Mouse (Mus musculus): ENCODE data around the gene Ank3. TPM values are rescaled to one million over a fixed set of nuclear protein-coding genes. Genes with fewer than 3 reads are reported as not detected.
"Not testable (repeated sequence)": the region's sequence is repeated elsewhere in the genome, so short reads cannot be mapped to it uniquely, and the experiment has no call there.

The Ank3 gene
- polyA plus RNA-seq (2014; fragmentation: Nextera tagmentation; extraction: Ambion mirVana) = 127 and 136 TPM in 2 replicates

- H3K27me3 ChIP-seq (ENCODE audit: control insufficient read depth, insufficient read depth, low read length) = peaks cover 49% of the 10 kb centered on the region
- H3K9ac ChIP-seq = peak within 1 kb of the TSS; percentile 52
- no peaks in the 10 kb centered on the region for H3K9me3 ChIP-seq (ENCODE audit: control insufficient read depth, low read length)
- peak within 1 kb of the TSS; percentile 50 for H3K4me3 ChIP-seq (replicated peaks; ENCODE audit: low read length)
- H3K27ac ChIP-seq = no peak within 1 kb of the TSS
- peak within 1 kb of the TSS; percentile 92 for H3K4me2 ChIP-seq (replicated peaks)
- under 1% methylated on average over 67 of the region's 77 CpGs for whole genome bisulfite sequencing
- no peaks in the 10 kb centered on the region for H3K36me3 ChIP-seq (replicated peaks; ENCODE audit: control insufficient read depth, insufficient read depth)
- ATAC-seq (ENCODE audit: low FRiP score) (peak; percentile 65), DNase-seq (ENCODE audit: low spot score) (peak; percentile 42)
- H3K4me1 ChIP-seq (replicated peaks; ENCODE audit: control insufficient read depth, insufficient read depth, low read length) = peaks cover 27% of the 10 kb centered on the region
Observed at GRCm38 (mm10) chr10:69398763-69399590, at the start of gene Ank3. Gene Ank3, plus strand, starts transcription at chr10:69398773.

- Histone ChIP-seq H3K9me3 (ENCODE audit: control insufficient read depth, low read length) (no peaks in the 10 kb centered on the region), H3K27ac (peak overlapping the region; percentile 61; the same call in 1 of the 2 replicates), H3K4me2 (replicated peaks) (peak overlapping the region; percentile 91), H3K27me3 (ENCODE audit: control insufficient read depth, insufficient read depth, low read length) (no peaks in the 10 kb centered on the region), H3K4me1 (replicated peaks; ENCODE audit: control insufficient read depth, insufficient read depth, low read length) (peaks cover 9% of the 10 kb centered on the region), H3K36me3 (replicated peaks; ENCODE audit: control insufficient read depth, insufficient read depth) (no peaks in the 10 kb centered on the region), H3K9ac (peak overlapping the region; percentile 58), H3K4me3 (replicated peaks; ENCODE audit: low read length) (peak overlapping the region; percentile 43)
- ATAC-seq (ENCODE audit: low FRiP score) (no peak), DNase-seq (ENCODE audit: low spot score) (no peak)
- 26% methylated on average over 12 of the region's 12 CpGs for WGBS
Observed at GRCm38 (mm10) chr10:69351071-69351841, 47.3 kb upstream of the Ank3 start.

GRCm38 (mm10) chr10:69351842-69352211 lies 46.7 kb upstream of the Ank3 start:
- H3K9me3 ChIP-seq (ENCODE audit: control insufficient read depth, low read length) = no peaks in the 10 kb centered on the region
- peak overlapping the region; percentile 61; the same call in 1 of the 2 replicates for H3K27ac ChIP-seq
- no peaks in the 10 kb centered on the region for H3K27me3 ChIP-seq (ENCODE audit: control insufficient read depth, insufficient read depth, low read length)
- ATAC-seq (ENCODE audit: low FRiP score) (peak; percentile 8; the same call in 1 of the 2 replicates), DNase-seq (ENCODE audit: low spot score) (no peak)
- peaks cover 9% of the 10 kb centered on the region for H3K4me1 ChIP-seq (replicated peaks; ENCODE audit: control insufficient read depth, insufficient read depth, low read length)
- H3K4me3 ChIP-seq (replicated peaks; ENCODE audit: low read length) = peak overlapping the region; percentile 43
- peak overlapping the region; percentile 58 for H3K9ac ChIP-seq
- WGBS = under 1% methylated on average over 11 of the region's 11 CpGs
- H3K4me2 ChIP-seq (replicated peaks) = peak overlapping the region; percentile 91
- H3K36me3 ChIP-seq (replicated peaks; ENCODE audit: control insufficient read depth, insufficient read depth) = no peaks in the 10 kb centered on the region

GRCm38 (mm10) chr10:69352212-69353085 lies 46.1 kb upstream of the Ank3 start, which contains the start of gene Cdk1:
Gene Cdk1, minus strand, starts transcription at chr10:69352938.
- H3K9ac ChIP-seq = peak within 1 kb of the TSS; percentile 58
- no peaks in the 10 kb centered on the region for H3K27me3 ChIP-seq (ENCODE audit: control insufficient read depth, insufficient read depth, low read length)
- 0 out of 2 replicates have a peak within 1 kb of the TSS, but pooled peaks have one; percentile 61 for H3K27ac ChIP-seq
- DNase-seq (ENCODE audit: low spot score) = peak; percentile 97
- peak within 1 kb of the TSS; percentile 91 for H3K4me2 ChIP-seq (replicated peaks)
- peak within 1 kb of the TSS; percentile 43 for H3K4me3 ChIP-seq (replicated peaks; ENCODE audit: low read length)
- H3K4me1 ChIP-seq (replicated peaks; ENCODE audit: control insufficient read depth, insufficient read depth, low read length) = peaks cover 9% of the 10 kb centered on the region
- WGBS = 1% methylated on average over 50 of the region's 51 CpGs
- ATAC-seq (ENCODE audit: low FRiP score) = peak; percentile 96
- no peaks in the 10 kb centered on the region for H3K36me3 ChIP-seq (replicated peaks; ENCODE audit: control insufficient read depth, insufficient read depth)
- no peaks in the 10 kb centered on the region for H3K9me3 ChIP-seq (ENCODE audit: control insufficient read depth, low read length)

GRCm38 (mm10) chr10:69353086-69353479 lies 45.5 kb upstream of the Ank3 start:
- peak overlapping the region; percentile 43 for H3K4me3 ChIP-seq (replicated peaks; ENCODE audit: low read length)
- not testable (repeated sequence) for H3K9me3 ChIP-seq (ENCODE audit: control insufficient read depth, low read length); H3K4me1 ChIP-seq (replicated peaks; ENCODE audit: control insufficient read depth, insufficient read depth, low read length); ATAC-seq (ENCODE audit: low FRiP score); H3K9ac ChIP-seq; H3K27me3 ChIP-seq (ENCODE audit: control insufficient read depth, insufficient read depth, low read length); H3K36me3 ChIP-seq (replicated peaks; ENCODE audit: control insufficient read depth, insufficient read depth); H3K27ac ChIP-seq; DNase-seq (ENCODE audit: low spot score)
- 50% methylated on average over 5 of the region's 5 CpGs for WGBS
- peak overlapping the region; percentile 91 for H3K4me2 ChIP-seq (replicated peaks)

GRCm38 (mm10) chr10:69359666-69360065 lies 38.9 kb upstream of the Ank3 start:
- Histone ChIP-seq H3K9ac (no peak overlapping the region), H3K36me3 (replicated peaks; ENCODE audit: control insufficient read depth, insufficient read depth) (no peaks in the 10 kb centered on the region), H3K9me3 (ENCODE audit: control insufficient read depth, low read length) (no peaks in the 10 kb centered on the region), H3K4me3 (replicated peaks; ENCODE audit: low read length) (no peak overlapping the region), H3K27ac (no peak overlapping the region), H3K4me1 (replicated peaks; ENCODE audit: control insufficient read depth, insufficient read depth, low read length) (no peaks in the 10 kb centered on the region), H3K4me2 (replicated peaks) (no peak overlapping the region), H3K27me3 (ENCODE audit: control insufficient read depth, insufficient read depth, low read length) (no peaks in the 10 kb centered on the region)
- 78% methylated on average over 1 of the region's 1 CpGs for WGBS
- ATAC-seq (ENCODE audit: low FRiP score) (no peak), DNase-seq (ENCODE audit: low spot score) (no peak)

- WGBS = 91% methylated on average over 11 of the region's 11 CpGs
- Histone ChIP-seq H3K27me3 (ENCODE audit: control insufficient read depth, insufficient read depth, low read length) (no peaks in the 10 kb centered on the region), H3K4me1 (replicated peaks; ENCODE audit: control insufficient read depth, insufficient read depth, low read length) (no peaks in the 10 kb centered on the region), H3K4me2 (replicated peaks) (no peak overlapping the region), H3K9me3 (ENCODE audit: control insufficient read depth, low read length) (no peaks in the 10 kb centered on the region), H3K36me3 (replicated peaks; ENCODE audit: control insufficient read depth, insufficient read depth) (no peaks in the 10 kb centered on the region), H3K27ac (no peak overlapping the region), H3K4me3 (replicated peaks; ENCODE audit: low read length) (no peak overlapping the region), H3K9ac (no peak overlapping the region)
- ATAC-seq (ENCODE audit: low FRiP score) = no peak
- DNase-seq (ENCODE audit: low spot score) = no peak
Observed at GRCm38 (mm10) chr10:69366208-69366607, 32.4 kb upstream of the Ank3 start.

- WGBS = 86% methylated on average over 13 of the region's 13 CpGs
- DNase-seq (ENCODE audit: low spot score) = peak; percentile 52
- H3K9ac ChIP-seq = no peak overlapping the region
- no peak overlapping the region for H3K27ac ChIP-seq
- no peak overlapping the region for H3K4me3 ChIP-seq (replicated peaks; ENCODE audit: low read length)
- no peaks in the 10 kb centered on the region for H3K9me3 ChIP-seq (ENCODE audit: control insufficient read depth, low read length)
- no peaks in the 10 kb centered on the region for H3K4me1 ChIP-seq (replicated peaks; ENCODE audit: control insufficient read depth, insufficient read depth, low read length)
- no peaks in the 10 kb centered on the region for H3K36me3 ChIP-seq (replicated peaks; ENCODE audit: control insufficient read depth, insufficient read depth)
- no peak overlapping the region for H3K4me2 ChIP-seq (replicated peaks)
- ATAC-seq (ENCODE audit: low FRiP score) = no peak
- H3K27me3 ChIP-seq (ENCODE audit: control insufficient read depth, insufficient read depth, low read length) = no peaks in the 10 kb centered on the region
Observed at GRCm38 (mm10) chr10:69366877-69367387, 31.6 kb upstream of the Ank3 start.
